Mouse (Mus musculus): Measurements from ENCODE around the gene Zbtb44. TPM values are rescaled to one million over a fixed set of nuclear protein-coding genes. Genes with fewer than 3 reads are reported as not detected.
A peak's percentile ranks its signal among the peaks of the same experiment; 100 is the strongest.

Gene Zbtb44
- total RNA-seq, 1 experiment, result 33.7 TPM

GRCm38 (mm10) chr9:31118520-31119298 lies 88.3 kb downstream of the Zbtb44 start:
- DNase-seq (ENCODE audit: low read depth, low spot score), result no peak
- H3K9me3 ChIP-seq (ENCODE audit: control insufficient read depth, insufficient read depth, low read depth, low read length), result no peaks in the 10 kb centered on the region
- peaks cover 2% of the 10 kb centered on the region; the same call in 1 of the 2 replicates for H3K36me3 ChIP-seq (ENCODE audit: control insufficient read depth, insufficient read depth, low read length, poor library complexity, severe bottlenecking)
- H3K4me1 ChIP-seq (ENCODE audit: control insufficient read depth in 2 of 2, insufficient read depth in 2 of 2, low read length in 2 of 2, poor library complexity in 1 of 2), result peaks cover 8 to 30% of the 10 kb centered on the region in 2 experiments
- in situ Hi-C loops (cut with MboI; ENCODE audit: low sequenced_read_pairs in 2 of 2, unreplicated experiment in 2 of 2), result no loop called here
- no peak for TF ChIP-seq ZC3H11A (IDR thresholded peaks at IDR 0.05; ENCODE audit: borderline replicate concordance, low read depth, low read length)
- TF ChIP-seq CHD2 (IDR thresholded peaks at IDR 0.05; ENCODE audit: low read depth, low read length), result no peak
- no peak for TF ChIP-seq ZNF384 (IDR thresholded peaks at IDR 0.05; ENCODE audit: low read depth, low read length)
- no peak for TF ChIP-seq MAFK (IDR thresholded peaks at IDR 0.05; ENCODE audit: insufficient read depth, low read depth, low read length)
- TF ChIP-seq HCFC1 (IDR thresholded peaks at IDR 0.05; ENCODE audit: borderline replicate concordance, insufficient read depth, low read length), result no peak
- H3K27ac ChIP-seq (ENCODE audit: insufficient read depth, low read depth, low read length, poor library complexity, severe bottlenecking), result peak overlapping the region; percentile 76
- peak overlapping the region; percentile 9; the same call in 1 of the 2 replicates for H3K9ac ChIP-seq (ENCODE audit: insufficient read depth, low read depth, low read length, poor library complexity, severe bottlenecking)
- peak overlapping the region in 1 of 2 experiments; percentile 14; a peak in 1 of 4 replicates for H3K4me3 ChIP-seq (ENCODE audit: insufficient read depth in 1 of 2, low read depth in 1 of 2, low read length in 2 of 2, poor library complexity in 1 of 2, severe bottlenecking in 1 of 2)

GRCm38 (mm10) chr9:31119405-31119804 lies 89.0 kb downstream of the Zbtb44 start:
- Histone ChIP-seq H3K4me1 (ENCODE audit: control insufficient read depth in 2 of 2, insufficient read depth in 2 of 2, low read length in 2 of 2, poor library complexity in 1 of 2) (peaks cover 8 to 33% of the 10 kb centered on the region in 2 experiments), H3K27ac (ENCODE audit: insufficient read depth, low read depth, low read length, poor library complexity, severe bottlenecking) (peak overlapping the region; percentile 48)

GRCm38 (mm10) chr9:31119882-31120532 lies 89.6 kb downstream of the Zbtb44 start:
- Histone ChIP-seq H3K9me3 (ENCODE audit: control insufficient read depth, insufficient read depth, low read depth, low read length) (no peaks in the 10 kb centered on the region), H3K9ac (ENCODE audit: insufficient read depth, low read depth, low read length, poor library complexity, severe bottlenecking) (peak overlapping the region; percentile 4; the same call in 1 of the 2 replicates), H3K27ac (ENCODE audit: insufficient read depth, low read depth, low read length, poor library complexity, severe bottlenecking) (peak overlapping the region; percentile 48), H3K36me3 (ENCODE audit: control insufficient read depth, insufficient read depth, low read length, poor library complexity, severe bottlenecking) (no peaks in the 10 kb centered on the region; the same call in 1 of the 2 replicates), H3K4me3 (ENCODE audit: insufficient read depth in 1 of 2, low read depth in 1 of 2, low read length in 2 of 2, poor library complexity in 1 of 2, severe bottlenecking in 1 of 2) (peak overlapping the region; percentile 10 to 40), H3K4me1 (ENCODE audit: control insufficient read depth in 2 of 2, insufficient read depth in 2 of 2, low read length in 2 of 2, poor library complexity in 1 of 2) (peaks cover 8 to 33% of the 10 kb centered on the region in 2 experiments)
- TF ChIP-seq ZC3H11A (IDR thresholded peaks at IDR 0.05; ENCODE audit: borderline replicate concordance, low read depth, low read length), result no peak
- no peak for TF ChIP-seq CHD2 (IDR thresholded peaks at IDR 0.05; ENCODE audit: low read depth, low read length)
- TF ChIP-seq HCFC1 (IDR thresholded peaks at IDR 0.05; ENCODE audit: borderline replicate concordance, insufficient read depth, low read length), result no peak
- no peak for TF ChIP-seq MAFK (IDR thresholded peaks at IDR 0.05; ENCODE audit: insufficient read depth, low read depth, low read length)
- no peak for TF ChIP-seq ZNF384 (IDR thresholded peaks at IDR 0.05; ENCODE audit: low read depth, low read length)
- in situ Hi-C loops (cut with MboI; ENCODE audit: low sequenced_read_pairs in 2 of 2, unreplicated experiment in 2 of 2), result no loop called here
- peak; percentile 68 for DNase-seq (ENCODE audit: low read depth, low spot score)

More at GRCm38 (mm10) chr9:31119405-31119804, 89.0 kb downstream of the Zbtb44 start:
- DNase-seq (ENCODE audit: low read depth, low spot score), result no peak
- TF ChIP-seq ZC3H11A (IDR thresholded peaks at IDR 0.05; ENCODE audit: borderline replicate concordance, low read depth, low read length) (no peak), ZNF384 (IDR thresholded peaks at IDR 0.05; ENCODE audit: low read depth, low read length) (no peak), HCFC1 (IDR thresholded peaks at IDR 0.05; ENCODE audit: borderline replicate concordance, insufficient read depth, low read length) (no peak), CHD2 (IDR thresholded peaks at IDR 0.05; ENCODE audit: low read depth, low read length) (no peak), MAFK (IDR thresholded peaks at IDR 0.05; ENCODE audit: insufficient read depth, low read depth, low read length) (no peak)
- in situ Hi-C loops (cut with MboI; ENCODE audit: low sequenced_read_pairs in 2 of 2, unreplicated experiment in 2 of 2), result no loop called here
- H3K9ac ChIP-seq (ENCODE audit: insufficient read depth, low read depth, low read length, poor library complexity, severe bottlenecking), result peak overlapping the region; percentile 9; the same call in 1 of the 2 replicates
- H3K9me3 ChIP-seq (ENCODE audit: control insufficient read depth, insufficient read depth, low read depth, low read length), result no peaks in the 10 kb centered on the region
- H3K36me3 ChIP-seq (ENCODE audit: control insufficient read depth, insufficient read depth, low read length, poor library complexity, severe bottlenecking), result peaks cover under 1% of the 10 kb centered on the region; the same call in 1 of the 2 replicates
- H3K4me3 ChIP-seq (ENCODE audit: insufficient read depth in 1 of 2, low read depth in 1 of 2, low read length in 2 of 2, poor library complexity in 1 of 2, severe bottlenecking in 1 of 2), result no peak overlapping the region; a peak in 1 of 4 replicates

DNA sequence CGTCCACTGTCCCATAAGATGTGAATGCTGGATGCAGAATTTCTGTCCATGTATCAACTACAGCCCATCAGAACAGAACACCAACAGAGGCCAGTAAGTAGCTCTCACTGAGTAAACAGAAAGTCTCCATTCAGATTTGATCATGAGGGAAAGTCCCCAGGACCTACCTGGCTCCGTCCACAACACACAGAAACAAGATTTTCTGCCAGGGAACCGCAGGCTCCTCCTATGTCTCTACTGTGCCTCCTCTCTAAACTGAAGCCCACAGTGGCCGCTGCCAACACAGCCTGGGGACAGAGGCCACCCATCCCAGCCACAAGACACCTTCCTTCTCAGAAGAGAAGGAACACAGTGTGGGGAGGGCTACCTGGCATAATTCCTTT lies 90.1 kb downstream of the Zbtb44 start:
- H3K27ac ChIP-seq (ENCODE audit: insufficient read depth, low read depth, low read length, poor library complexity, severe bottlenecking), result peak overlapping the region; percentile 48
- DNase-seq (ENCODE audit: low read depth, low spot score), result no peak
- H3K9me3 ChIP-seq (ENCODE audit: control insufficient read depth, insufficient read depth, low read depth, low read length), result no peaks in the 10 kb centered on the region
- TF ChIP-seq ZNF384 (IDR thresholded peaks at IDR 0.05; ENCODE audit: low read depth, low read length) (no peak), HCFC1 (IDR thresholded peaks at IDR 0.05; ENCODE audit: borderline replicate concordance, insufficient read depth, low read length) (no peak), MAFK (IDR thresholded peaks at IDR 0.05; ENCODE audit: insufficient read depth, low read depth, low read length) (no peak), ZC3H11A (IDR thresholded peaks at IDR 0.05; ENCODE audit: borderline replicate concordance, low read depth, low read length) (no peak), CHD2 (IDR thresholded peaks at IDR 0.05; ENCODE audit: low read depth, low read length) (no peak)
- peak overlapping the region; percentile 25; the same call in 1 of the 2 replicates for H3K9ac ChIP-seq (ENCODE audit: insufficient read depth, low read depth, low read length, poor library complexity, severe bottlenecking)
- no peaks in the 10 kb centered on the region; the same call in 1 of the 2 replicates for H3K36me3 ChIP-seq (ENCODE audit: control insufficient read depth, insufficient read depth, low read length, poor library complexity, severe bottlenecking)
- peaks cover 8 to 33% of the 10 kb centered on the region in 2 experiments for H3K4me1 ChIP-seq (ENCODE audit: control insufficient read depth in 2 of 2, insufficient read depth in 2 of 2, low read length in 2 of 2, poor library complexity in 1 of 2)
- in situ Hi-C loops (cut with MboI; ENCODE audit: low sequenced_read_pairs in 2 of 2, unreplicated experiment in 2 of 2), result no loop called here
- peak overlapping the region; percentile 10 to 40 for H3K4me3 ChIP-seq (ENCODE audit: insufficient read depth in 1 of 2, low read depth in 1 of 2, low read length in 2 of 2, poor library complexity in 1 of 2, severe bottlenecking in 1 of 2)
